Mouse (Mus musculus) erythroblast, embryonic 14.5 days (primary cell): Measurements from ENCODE around the gene Trappc5. TPM values are rescaled to one million over a fixed set of nuclear protein-coding genes. Genes with fewer than 3 reads are reported as not detected.

Experiments
- H3K27me3 ChIP-seq: 2 replicates; pipeline ENCODE4 v1.6.1; 2012; ENCODE audit warnings: inconsistent platforms; ENCODE audit not compliant: control insufficient read depth
- H3K36me3 ChIP-seq: 2 replicates; pipeline ENCODE4 v1.6.1; 2012; ENCODE audit warnings: mild to moderate bottlenecking, inconsistent platforms; ENCODE audit not compliant: control insufficient read depth
- H3K4me1 ChIP-seq: 2 replicates; pipeline ENCODE4 v1.6.1; 2012; ENCODE audit warnings: inconsistent platforms; ENCODE audit not compliant: control insufficient read depth
- H3K4me3 ChIP-seq: replicated peaks from 2 replicates; pipeline ENCODE3; 2012; ENCODE audit warnings: moderate library complexity, mild to moderate bottlenecking, inconsistent platforms
- H3K9me3 ChIP-seq: 2 replicates; pipeline ENCODE4 v1.6.1; 2012; ENCODE audit warnings: low read length, inconsistent platforms, mixed read lengths; ENCODE audit not compliant: control insufficient read depth
- GATA1 ChIP-seq: IDR thresholded peaks from 2 replicates; pipeline ENCODE4 v1.6.1; 2012; ENCODE audit warnings: low read length, inconsistent platforms, mixed read lengths
- TAL1 ChIP-seq: IDR thresholded peaks from 3 replicates; pipeline ENCODE4 v1.6.1; 2012; ENCODE audit warnings: low read length, inconsistent platforms, mixed read lengths
- polyA plus RNA-seq: library from polyadenylated mRNA; stranded (reverse); fragments of >175 nt; gene quantifications from 2 replicates; pipeline ENCODE4 v1.2.3, GENCODE M21; 2012

Gene Trappc5
- polyA plus RNA-seq, 1 experiment, result 0.90 TPM

DNA sequence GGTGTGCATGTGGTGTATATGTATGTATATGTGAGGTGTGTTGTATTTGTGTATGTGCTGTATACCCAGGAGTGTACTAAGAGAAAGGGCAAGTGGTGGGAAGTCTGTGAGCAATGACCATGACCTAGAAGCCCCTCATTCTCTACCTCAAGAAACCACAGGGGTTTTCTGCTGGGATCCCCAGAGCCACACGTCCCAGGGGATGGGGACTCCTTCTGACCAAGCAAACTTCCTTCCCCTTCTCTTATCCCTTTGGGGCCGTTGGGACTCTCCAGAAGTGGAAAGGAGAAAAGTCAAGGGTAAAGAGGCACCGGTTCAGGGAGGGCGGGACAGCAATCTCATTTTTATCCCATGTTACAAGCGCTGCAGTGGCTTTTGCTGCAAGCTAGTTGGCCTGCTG, 9.3 kb downstream of the Trappc5 start:
- no peak for TF ChIP-seq GATA1
- no peak for TF ChIP-seq TAL1
- Histone ChIP-seq H3K4me3 (no peak overlapping the region), H3K9me3 (no peaks in the 10 kb centered on the region), H3K4me1 (no peaks in the 10 kb centered on the region), H3K36me3 (peaks cover 12% of the 10 kb centered on the region), H3K27me3 (no peaks in the 10 kb centered on the region)

DNA sequence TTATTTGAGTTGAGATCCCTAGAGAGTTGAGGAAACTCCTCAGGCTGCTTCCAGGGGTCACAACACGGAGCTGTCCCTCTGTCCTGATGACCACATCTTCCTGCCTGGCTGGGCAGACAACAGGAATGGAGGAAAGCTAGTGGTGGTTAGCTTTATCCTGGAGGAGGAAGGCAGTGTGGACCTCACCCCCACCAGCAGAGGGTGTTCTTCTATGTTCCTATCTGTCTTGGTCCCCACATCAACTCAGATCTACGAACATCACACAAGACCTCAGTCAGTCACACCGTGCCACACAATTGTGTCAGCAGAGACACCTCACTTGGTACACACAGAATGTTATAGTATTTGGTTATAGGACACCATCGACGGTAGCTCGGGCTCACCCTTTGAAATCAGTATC, 11.4 kb downstream of the Trappc5 start:
- Histone ChIP-seq H3K36me3 (no peaks in the 10 kb centered on the region; the same call in 1 of the 2 replicates), H3K4me1 (no peaks in the 10 kb centered on the region), H3K27me3 (no peaks in the 10 kb centered on the region), H3K9me3 (peaks cover 2% of the 10 kb centered on the region; the same call in 1 of the 2 replicates), H3K4me3 (no peak overlapping the region)
- TF ChIP-seq GATA1, result no peak
- TF ChIP-seq TAL1, result no peak

GRCm38 (mm10) chr8:3690774-3691173, 14.7 kb downstream of the Trappc5 start:
- no peak overlapping the region for H3K4me3 ChIP-seq
- H3K9me3 ChIP-seq, result peaks cover 2% of the 10 kb centered on the region; the same call in 1 of the 2 replicates
- no peaks in the 10 kb centered on the region for H3K36me3 ChIP-seq
- TF ChIP-seq TAL1, result no peak
- TF ChIP-seq GATA1, result no peak
- no peaks in the 10 kb centered on the region for H3K27me3 ChIP-seq
- no peaks in the 10 kb centered on the region for H3K4me1 ChIP-seq

DNA sequence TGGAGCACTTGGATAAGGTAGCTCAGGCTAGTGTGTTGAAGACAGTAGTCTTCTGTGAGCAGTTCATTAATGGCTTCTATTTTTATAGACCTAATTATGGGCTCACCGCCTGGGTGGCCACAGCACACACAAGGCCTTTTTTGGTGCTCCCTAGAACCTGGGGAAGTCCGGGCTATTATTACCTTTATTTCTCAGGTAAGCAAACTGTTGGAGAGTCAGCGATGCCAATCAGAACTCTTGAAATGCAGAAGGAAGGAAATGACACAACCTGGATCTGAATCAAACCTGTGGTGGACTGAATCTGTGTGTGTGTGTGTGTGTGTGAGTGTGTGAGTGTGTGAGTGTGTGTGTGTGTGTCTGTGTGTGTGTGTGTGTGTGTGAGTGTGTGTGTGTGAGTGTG, 18.0 kb downstream of the Trappc5 start, which contains the start of gene Fcer2a:
Fcer2a (minus strand) TSS at position 55 of the 400 bp plus-strand sequence.
- Histone ChIP-seq H3K36me3 (no peaks in the 10 kb centered on the region), H3K27me3 (no peaks in the 10 kb centered on the region), H3K9me3 (peaks cover 2% of the 10 kb centered on the region; the same call in 1 of the 2 replicates), H3K4me1 (no peaks in the 10 kb centered on the region), H3K4me3 (no peak within 1 kb of the TSS)
- no peak for TF ChIP-seq GATA1
- TF ChIP-seq TAL1, result no peak

DNA sequence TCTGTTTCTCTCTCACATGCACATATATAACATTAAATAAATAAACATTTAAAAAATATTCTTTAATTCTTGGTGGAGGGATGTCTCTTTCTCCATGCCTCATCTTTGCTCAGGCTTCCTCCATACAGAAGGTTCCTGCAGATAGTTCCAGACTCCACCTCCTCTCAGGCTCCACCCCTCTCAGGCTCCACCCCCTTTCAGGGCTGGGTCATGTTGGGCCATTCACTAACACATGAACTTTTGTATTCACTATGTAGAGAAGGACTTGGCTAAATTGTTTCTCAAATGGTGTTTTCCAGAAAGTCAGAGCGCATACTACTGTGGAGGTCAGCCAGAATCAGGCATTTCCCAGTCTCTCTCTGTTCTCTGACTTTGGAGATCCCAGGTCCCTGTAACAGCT, 25.4 kb downstream of the Trappc5 start:
- Histone ChIP-seq H3K4me1 (no peaks in the 10 kb centered on the region), H3K9me3 (no peaks in the 10 kb centered on the region), H3K27me3 (no peaks in the 10 kb centered on the region), H3K4me3 (no peak overlapping the region), H3K36me3 (no peaks in the 10 kb centered on the region)
- no peak for TF ChIP-seq GATA1
- TF ChIP-seq TAL1, result no peak

GRCm38 (mm10) chr8:3705711-3706110, 29.6 kb downstream of the Trappc5 start:
- Histone ChIP-seq H3K4me1 (no peaks in the 10 kb centered on the region), H3K27me3 (no peaks in the 10 kb centered on the region; the same call in 1 of the 2 replicates), H3K36me3 (no peaks in the 10 kb centered on the region), H3K9me3 (no peaks in the 10 kb centered on the region), H3K4me3 (no peak overlapping the region)
- TF ChIP-seq GATA1, result no peak
- TF ChIP-seq TAL1, result no peak

GRCm38 (mm10) chr8:3707611-3708010, 31.5 kb downstream of the Trappc5 start:
- TF ChIP-seq TAL1 (no peak), GATA1 (no peak)
- Histone ChIP-seq H3K4me3 (no peak overlapping the region), H3K4me1 (no peaks in the 10 kb centered on the region), H3K36me3 (no peaks in the 10 kb centered on the region), H3K9me3 (no peaks in the 10 kb centered on the region), H3K27me3 (no peaks in the 10 kb centered on the region; the same call in 1 of the 2 replicates)

GRCm38 (mm10) chr8:3710312-3710711, 34.2 kb downstream of the Trappc5 start:
- Histone ChIP-seq H3K9me3 (no peaks in the 10 kb centered on the region), H3K4me3 (no peak overlapping the region), H3K27me3 (no peaks in the 10 kb centered on the region; the same call in 1 of the 2 replicates), H3K4me1 (no peaks in the 10 kb centered on the region), H3K36me3 (no peaks in the 10 kb centered on the region)
- TF ChIP-seq TAL1, result no peak
- no peak for TF ChIP-seq GATA1

GRCm38 (mm10) chr8:3711646-3712045, 35.5 kb downstream of the Trappc5 start:
- TF ChIP-seq TAL1 (no peak), GATA1 (no peak)
- Histone ChIP-seq H3K4me1 (no peaks in the 10 kb centered on the region), H3K9me3 (no peaks in the 10 kb centered on the region), H3K36me3 (no peaks in the 10 kb centered on the region), H3K27me3 (no peaks in the 10 kb centered on the region; the same call in 1 of the 2 replicates), H3K4me3 (no peak overlapping the region)
